Mouse (Mus musculus): ENCODE results near the gene Gck.
A peak's percentile ranks its signal among the peaks of the same experiment; 100 is the strongest.

Gck gene

DNA sequence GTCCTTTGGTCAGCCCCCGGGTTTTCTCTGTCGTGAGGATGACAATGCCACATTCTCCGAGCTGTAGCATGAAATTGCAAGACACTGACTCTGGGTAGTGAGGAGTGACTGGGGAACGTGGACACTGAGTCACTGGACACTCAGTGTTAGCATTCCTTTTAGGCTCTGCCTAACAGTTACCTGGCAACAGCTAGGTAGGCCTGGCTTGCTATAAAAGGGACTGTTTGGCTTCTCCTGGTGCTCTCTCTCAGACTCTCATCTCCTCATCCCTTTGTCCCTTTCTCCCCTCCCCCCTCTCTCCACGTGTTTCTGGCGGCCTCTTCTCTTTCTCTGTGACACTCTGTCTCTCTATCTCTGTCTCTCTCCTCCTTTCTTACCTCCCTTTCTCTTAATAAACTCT, 47.5 kb downstream of the Gck start:
- H3K9me3 ChIP-seq (ENCODE audit: low read length) = no peaks in the 10 kb centered on the region
- H3K36me3 ChIP-seq (ENCODE audit: insufficient read depth, low read length) = no peaks in the 10 kb centered on the region
- peaks cover 77% of the 10 kb centered on the region for H3K27me3 ChIP-seq (ENCODE audit: insufficient read depth, low read length)
- H3K4me3 ChIP-seq (replicated peaks; ENCODE audit: low read length) = peak overlapping the region; percentile 68
- peaks cover 73% of the 10 kb centered on the region for H3K4me1 ChIP-seq (replicated peaks; ENCODE audit: low read depth, low read length)
- TF ChIP-seq POU5F1 (IDR thresholded peaks at IDR 0.05; ENCODE audit: borderline replicate concordance, low read length) = no peak
- no peak for TF ChIP-seq CTCF (conservative IDR thresholded peaks at IDR 0.05; ENCODE audit: low read length)
- no peak for TF ChIP-seq NANOG (IDR thresholded peaks at IDR 0.05; ENCODE audit: borderline replicate concordance, low read length)

DNA sequence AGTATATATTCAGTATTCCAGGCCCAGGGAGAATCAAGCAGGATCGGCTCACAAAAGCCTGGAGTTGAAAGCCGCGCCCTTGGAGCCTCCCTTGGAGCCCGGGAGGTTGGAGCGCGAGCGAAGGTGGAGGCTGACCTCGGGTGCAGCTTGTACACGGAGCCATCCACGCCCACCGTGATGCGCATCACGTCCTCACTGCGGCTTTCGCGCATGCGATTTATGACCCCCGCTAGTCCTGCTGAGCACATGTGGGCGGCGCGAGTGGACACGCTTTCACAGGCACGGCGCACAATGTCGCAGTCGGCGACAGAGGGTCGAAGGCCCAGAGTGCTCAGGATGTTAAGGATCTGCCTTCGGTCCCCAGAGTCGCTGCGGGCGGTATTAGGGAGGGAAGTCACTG, 47.9 kb downstream of the Gck start:
- no peak for TF ChIP-seq POU5F1 (IDR thresholded peaks at IDR 0.05; ENCODE audit: borderline replicate concordance, low read length)
- no peak for TF ChIP-seq NANOG (IDR thresholded peaks at IDR 0.05; ENCODE audit: borderline replicate concordance, low read length)
- TF ChIP-seq CTCF (conservative IDR thresholded peaks at IDR 0.05; ENCODE audit: low read length) = no peak
- no peaks in the 10 kb centered on the region for H3K9me3 ChIP-seq (ENCODE audit: low read length)
- peaks cover 80% of the 10 kb centered on the region for H3K27me3 ChIP-seq (ENCODE audit: insufficient read depth, low read length)
- peaks cover 73% of the 10 kb centered on the region for H3K4me1 ChIP-seq (replicated peaks; ENCODE audit: low read depth, low read length)
- H3K36me3 ChIP-seq (ENCODE audit: insufficient read depth, low read length) = no peaks in the 10 kb centered on the region
- peak overlapping the region; percentile 68 for H3K4me3 ChIP-seq (replicated peaks; ENCODE audit: low read length)

DNA sequence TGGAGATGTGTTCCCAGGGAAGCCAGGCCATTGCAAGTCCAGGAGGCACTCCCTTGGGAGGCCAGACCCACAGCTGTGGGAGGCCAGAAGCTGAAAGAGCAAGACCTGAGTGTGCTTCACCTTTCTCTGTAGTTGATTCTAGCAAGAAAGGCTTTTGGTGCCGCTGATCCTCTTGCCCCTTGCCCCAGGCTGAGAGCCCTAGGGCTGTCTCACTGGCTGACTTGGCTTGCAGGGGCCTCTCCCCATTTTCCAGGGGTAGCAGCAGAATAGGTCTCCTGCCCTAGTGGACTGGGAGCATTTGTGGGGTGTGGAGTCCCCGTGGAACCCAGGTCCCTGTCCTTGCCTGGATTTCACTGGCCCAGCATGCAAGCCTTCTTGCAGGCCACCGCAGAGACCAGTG, 48.6 kb downstream of the Gck start:
- H3K9me3 ChIP-seq (ENCODE audit: low read length) = no peaks in the 10 kb centered on the region
- peaks cover 86% of the 10 kb centered on the region for H3K27me3 ChIP-seq (ENCODE audit: insufficient read depth, low read length)
- H3K4me1 ChIP-seq (replicated peaks; ENCODE audit: low read depth, low read length) = peaks cover 73% of the 10 kb centered on the region
- TF ChIP-seq POU5F1 (IDR thresholded peaks at IDR 0.05; ENCODE audit: borderline replicate concordance, low read length) (no peak), CTCF (conservative IDR thresholded peaks at IDR 0.05; ENCODE audit: low read length) (no peak), NANOG (IDR thresholded peaks at IDR 0.05; ENCODE audit: borderline replicate concordance, low read length) (no peak)
- no peaks in the 10 kb centered on the region for H3K36me3 ChIP-seq (ENCODE audit: insufficient read depth, low read length)
- H3K4me3 ChIP-seq (replicated peaks; ENCODE audit: low read length) = peak overlapping the region; percentile 68

DNA sequence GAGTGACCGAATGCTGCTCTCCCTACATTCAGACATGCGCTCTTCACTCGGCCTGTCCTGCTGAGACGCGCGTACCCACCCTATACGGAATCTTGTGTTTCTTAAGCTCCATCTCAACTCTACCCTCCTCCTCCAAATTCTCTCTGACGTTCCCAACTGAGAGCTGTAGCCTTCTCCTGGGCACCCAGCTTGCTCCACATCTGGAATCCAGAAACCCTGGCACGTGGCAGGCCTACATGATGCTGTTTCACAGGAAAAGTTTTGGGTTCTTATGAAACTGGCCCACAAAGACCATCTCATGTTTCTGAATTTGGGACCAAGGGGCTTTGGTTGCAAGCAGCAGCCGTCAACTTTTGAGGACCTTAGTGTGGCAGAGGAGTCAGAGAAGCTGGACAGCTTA, 50.6 kb downstream of the Gck start:
- Histone ChIP-seq H3K4me3 (replicated peaks; ENCODE audit: low read length) (no peak overlapping the region), H3K4me1 (replicated peaks; ENCODE audit: low read depth, low read length) (peaks cover 73% of the 10 kb centered on the region), H3K27me3 (ENCODE audit: insufficient read depth, low read length) (peaks cover 91% of the 10 kb centered on the region), H3K9me3 (ENCODE audit: low read length) (no peaks in the 10 kb centered on the region), H3K36me3 (ENCODE audit: insufficient read depth, low read length) (no peaks in the 10 kb centered on the region)
- no peak for TF ChIP-seq NANOG (IDR thresholded peaks at IDR 0.05; ENCODE audit: borderline replicate concordance, low read length)
- TF ChIP-seq POU5F1 (IDR thresholded peaks at IDR 0.05; ENCODE audit: borderline replicate concordance, low read length) = no peak
- TF ChIP-seq CTCF (conservative IDR thresholded peaks at IDR 0.05; ENCODE audit: low read length) = no peak

DNA sequence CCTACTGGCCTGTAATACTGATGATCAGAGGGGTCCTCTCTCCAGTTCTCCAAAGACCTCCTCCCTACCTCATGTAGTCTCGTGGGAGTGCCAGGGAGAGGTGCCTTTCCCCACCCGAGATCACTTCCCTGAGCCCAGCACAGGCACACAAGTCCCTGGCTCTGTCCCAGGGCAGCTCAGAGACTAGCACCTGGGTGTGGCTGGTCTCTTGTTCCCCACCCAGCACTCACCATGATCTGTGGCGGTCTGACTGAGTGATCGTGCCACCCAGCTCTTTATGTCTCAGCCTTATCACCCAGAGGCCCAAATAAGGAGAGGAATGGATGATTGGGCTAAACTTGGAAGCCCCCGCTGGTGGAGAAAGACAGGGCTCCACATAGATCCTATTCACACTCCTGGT, 51.4 kb downstream of the Gck start, which contains the start of gene Myl7:
Myl7 (minus strand) TSS at position 252 of the 400 bp plus-strand sequence.
- TF ChIP-seq POU5F1 (IDR thresholded peaks at IDR 0.05; ENCODE audit: borderline replicate concordance, low read length) (no peak), NANOG (IDR thresholded peaks at IDR 0.05; ENCODE audit: borderline replicate concordance, low read length) (no peak), CTCF (conservative IDR thresholded peaks at IDR 0.05; ENCODE audit: low read length) (no peak)
- Histone ChIP-seq H3K27me3 (ENCODE audit: insufficient read depth, low read length) (peaks cover 86% of the 10 kb centered on the region), H3K4me3 (replicated peaks; ENCODE audit: low read length) (peak within 1 kb of the TSS; percentile 75), H3K9me3 (ENCODE audit: low read length) (no peaks in the 10 kb centered on the region), H3K4me1 (replicated peaks; ENCODE audit: low read depth, low read length) (peaks cover 73% of the 10 kb centered on the region), H3K36me3 (ENCODE audit: insufficient read depth, low read length) (no peaks in the 10 kb centered on the region)

DNA sequence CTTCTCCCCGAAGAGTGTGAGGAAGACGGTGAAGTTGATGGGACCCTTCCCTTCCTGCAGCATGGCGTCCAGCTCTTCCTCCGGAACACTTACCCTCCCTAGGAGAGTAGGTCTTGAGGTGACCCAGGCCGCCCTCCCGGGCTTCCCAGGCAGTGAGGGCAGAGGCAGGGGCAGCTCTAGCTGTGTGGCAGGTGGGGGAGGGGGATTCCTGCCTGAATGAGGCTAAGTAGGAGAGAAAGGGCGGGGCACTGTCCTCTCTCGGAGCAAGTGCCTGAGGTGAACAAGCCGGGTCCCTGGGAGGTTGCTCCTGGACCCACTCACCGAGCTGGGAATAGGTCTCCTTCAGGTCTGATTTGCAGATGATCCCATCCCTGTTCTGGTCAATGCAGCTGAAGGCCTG, 52.0 kb downstream of the Gck start:
- TF ChIP-seq NANOG (IDR thresholded peaks at IDR 0.05; ENCODE audit: borderline replicate concordance, low read length) (no peak), CTCF (conservative IDR thresholded peaks at IDR 0.05; ENCODE audit: low read length) (no peak), POU5F1 (IDR thresholded peaks at IDR 0.05; ENCODE audit: borderline replicate concordance, low read length) (no peak)
- peaks cover 79% of the 10 kb centered on the region for H3K27me3 ChIP-seq (ENCODE audit: insufficient read depth, low read length)
- H3K36me3 ChIP-seq (ENCODE audit: insufficient read depth, low read length) = no peaks in the 10 kb centered on the region
- H3K4me3 ChIP-seq (replicated peaks; ENCODE audit: low read length) = peak overlapping the region; percentile 75
- peaks cover 67% of the 10 kb centered on the region for H3K4me1 ChIP-seq (replicated peaks; ENCODE audit: low read depth, low read length)
- no peaks in the 10 kb centered on the region for H3K9me3 ChIP-seq (ENCODE audit: low read length)

DNA sequence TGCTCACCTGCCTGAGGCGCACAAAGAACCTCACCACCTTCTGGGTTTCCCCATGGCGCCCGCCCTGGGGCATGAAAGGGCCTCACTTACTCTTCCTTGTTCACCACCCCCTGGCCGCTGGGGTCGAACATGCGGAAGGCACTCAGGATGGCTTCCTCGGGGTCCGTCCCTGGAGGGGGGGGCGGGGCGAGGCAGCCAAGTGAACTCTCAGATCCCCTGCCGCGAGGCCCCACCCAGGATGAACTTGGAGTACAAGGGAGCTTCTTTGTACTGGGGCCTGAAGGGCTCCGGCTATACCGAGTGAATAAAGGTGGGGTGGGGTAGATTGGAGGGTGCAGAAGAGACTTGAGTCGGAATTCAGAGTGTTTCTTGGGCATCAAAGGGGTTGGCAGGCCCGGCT, 52.7 kb downstream of the Gck start:
- TF ChIP-seq NANOG (IDR thresholded peaks at IDR 0.05; ENCODE audit: borderline replicate concordance, low read length) = no peak
- Histone ChIP-seq H3K4me1 (replicated peaks; ENCODE audit: low read depth, low read length) (peaks cover 61% of the 10 kb centered on the region), H3K9me3 (ENCODE audit: low read length) (no peaks in the 10 kb centered on the region), H3K4me3 (replicated peaks; ENCODE audit: low read length) (peak overlapping the region; percentile 75), H3K27me3 (ENCODE audit: insufficient read depth, low read length) (peaks cover 79% of the 10 kb centered on the region), H3K36me3 (ENCODE audit: insufficient read depth, low read length) (no peaks in the 10 kb centered on the region)

DNA sequence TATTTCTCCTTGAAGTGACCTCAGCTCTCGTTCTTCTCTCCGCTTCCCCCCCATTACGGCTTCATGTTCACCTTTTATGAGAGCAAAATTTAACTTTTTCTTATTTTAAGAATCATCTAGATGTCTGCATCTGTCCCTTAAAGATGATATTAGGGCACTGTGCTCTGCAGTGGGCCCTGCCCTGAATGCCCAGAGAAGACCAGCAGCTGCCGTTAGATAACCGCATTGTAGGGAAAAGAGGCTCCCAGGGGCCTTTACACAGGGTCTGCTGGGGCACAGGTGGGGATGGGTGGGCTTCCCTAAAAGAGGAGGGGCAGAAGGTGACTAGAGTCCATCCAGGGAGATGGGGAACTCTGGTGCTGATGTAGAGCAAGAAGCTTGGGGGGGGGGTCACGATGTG, 56.1 kb downstream of the Gck start:
- Histone ChIP-seq H3K9me3 (ENCODE audit: low read length) (no peaks in the 10 kb centered on the region), H3K36me3 (ENCODE audit: insufficient read depth, low read length) (no peaks in the 10 kb centered on the region), H3K4me1 (replicated peaks; ENCODE audit: low read depth, low read length) (peaks cover 32% of the 10 kb centered on the region), H3K27me3 (ENCODE audit: insufficient read depth, low read length) (peaks cover 54% of the 10 kb centered on the region), H3K4me3 (replicated peaks; ENCODE audit: low read length) (no peak overlapping the region)
- no peak for TF ChIP-seq POU5F1 (IDR thresholded peaks at IDR 0.05; ENCODE audit: borderline replicate concordance, low read length)
- no peak for TF ChIP-seq NANOG (IDR thresholded peaks at IDR 0.05; ENCODE audit: borderline replicate concordance, low read length)
- no peak for TF ChIP-seq CTCF (conservative IDR thresholded peaks at IDR 0.05; ENCODE audit: low read length)

- TF ChIP-seq NANOG (IDR thresholded peaks at IDR 0.05; ENCODE audit: borderline replicate concordance, low read length) (no peak), POU5F1 (IDR thresholded peaks at IDR 0.05; ENCODE audit: borderline replicate concordance, low read length) (no peak), CTCF (conservative IDR thresholded peaks at IDR 0.05; ENCODE audit: low read length) (no peak)
- Histone ChIP-seq H3K27me3 (ENCODE audit: insufficient read depth, low read length) (peaks cover 44% of the 10 kb centered on the region), H3K4me1 (replicated peaks; ENCODE audit: low read depth, low read length) (peaks cover 26% of the 10 kb centered on the region), H3K9me3 (ENCODE audit: low read length) (no peaks in the 10 kb centered on the region), H3K36me3 (ENCODE audit: insufficient read depth, low read length) (no peaks in the 10 kb centered on the region), H3K4me3 (replicated peaks; ENCODE audit: low read length) (no peak overlapping the region)
Observed at GRCm38 (mm10) chr11:5892810-5893368, 57.0 kb downstream of the Gck start.

Measured in E14TG2a.4 (cell line).